ENCODE assay signal across 18 mouse cellular contexts in genomic region chr1:46965996-46966916, GRCm38 (mm10).
DNase-seq lines count a peak whose midpoint lies in the region; ATAC-seq and TF ChIP-seq lines count a peak whose summit lies in the region.
"Had no signal": no experiment of that assay in that cellular context is flagged by ENCODE, and none has a peak within 500 bp of the region (broad histone marks: within the 10 kb centered on the region; RNA-seq: fewer than 3 reads in every experiment).

No protein-coding gene starts in this region.

- 35% methylated on average over 5 of the region's 5 CpGs for WGBS in midbrain, embryonic 16.5 days

- no peak overlapping the region for H3K4me3 ChIP-seq in layer of hippocampus, adult 2 months
- no peak overlapping the region for H3K4me3 ChIP-seq in testis, adult 2 months (ENCODE audit: control insufficient read depth, low read depth, low read length)
- no peak overlapping the region for H3K4me3 ChIP-seq in midbrain, embryonic 16.5 days (ENCODE audit: low read depth, low read length)
- H3K4me3 ChIP-seq: embryonic facial prominence, embryonic 10.5 days; hindbrain, embryonic 12.5 days; neural tube, embryonic 15.5 days had no signal

- no peaks in the 10 kb centered on the region for H3K36me3 ChIP-seq in testis, adult 2 months (ENCODE audit: control insufficient read depth, insufficient read depth, low read length)
- no peaks in the 10 kb centered on the region for H3K36me3 ChIP-seq in midbrain, embryonic 16.5 days (ENCODE audit: control insufficient read depth, insufficient read depth, low read length)
- H3K36me3 ChIP-seq: embryonic facial prominence, embryonic 10.5 days; hindbrain, embryonic 12.5 days; neural tube, embryonic 15.5 days had no signal

- DNase-seq in layer of hippocampus, adult 2 months (ENCODE audit: low spot score in 2 of 2): peak in 1 of 2 experiments; percentile 38
- DNase-seq in layer of hippocampus, postnatal 25 days (ENCODE audit: extremely low spot score in 1 of 2, low spot score in 1 of 2): no peak
- DNase-seq in testis, postnatal 14 days (ENCODE audit: low spot score): no peak
- no peak for DNase-seq in adrenal gland, adult 2 months
- DNase-seq in spleen, adult 18-20 months: no peak
- DNase-seq: cerebellum, adult 11-12 months; heart, adult 18-20 months; kidney, postnatal 25 days; lung, postnatal 36 days; thymus, adult 2 months had no signal

- no peak for TF ChIP-seq CTCF in layer of hippocampus, adult 2 months (conservative IDR thresholded peaks at IDR 0.05)
- no peak for TF ChIP-seq CTCF in testis, adult 2 months (IDR thresholded peaks at IDR 0.05; ENCODE audit: control insufficient read depth, insufficient read depth, insufficient replicate concordance, low read depth, low read length)

- no peaks in the 10 kb centered on the region for H3K9me3 ChIP-seq in midbrain, embryonic 16.5 days (replicated peaks; ENCODE audit: control insufficient read depth, low read length, poor library complexity, severe bottlenecking)
- H3K9me3 ChIP-seq: embryonic facial prominence, embryonic 10.5 days; hindbrain, embryonic 12.5 days; neural tube, embryonic 15.5 days had no signal

- H3K9ac ChIP-seq in midbrain, embryonic 16.5 days (ENCODE audit: low read depth, low read length): no peak overlapping the region
- H3K9ac ChIP-seq: hindbrain, embryonic 12.5 days; liver, embryonic 14.5 days; neural tube, embryonic 15.5 days had no signal

- ATAC-seq in midbrain, embryonic 16.5 days: peak; percentile 71
- ATAC-seq: CD4-positive, CD25-positive, alpha-beta regulatory T cell, adult 4 months; intestine, postnatal 0 days had no signal

- no peak for TF ChIP-seq POLR2A in testis, adult 2 months (IDR thresholded peaks at IDR 0.05; ENCODE audit: control insufficient read depth, low read depth, low read length)

- no peaks in the 10 kb centered on the region for H3K27me3 ChIP-seq in testis, adult 2 months (ENCODE audit: control insufficient read depth, insufficient read depth, low read length)
- H3K27me3 ChIP-seq in midbrain, embryonic 16.5 days (ENCODE audit: control insufficient read depth, insufficient read depth, low read depth, low read length): no peaks in the 10 kb centered on the region
- H3K27me3 ChIP-seq: hindbrain, embryonic 12.5 days; neural tube, embryonic 15.5 days had no signal

- H3K4me2 ChIP-seq in midbrain, embryonic 16.5 days (ENCODE audit: low read length): no peak overlapping the region
- H3K4me2 ChIP-seq: hindbrain, embryonic 12.5 days; neural tube, embryonic 15.5 days had no signal

- peak overlapping the region; percentile 85 for H3K27ac ChIP-seq in layer of hippocampus, adult 2 months
- peak overlapping the region; percentile 17 for H3K27ac ChIP-seq in testis, adult 2 months (ENCODE audit: control insufficient read depth, insufficient read depth, low read depth, low read length)
- peak overlapping the region; percentile 52 for H3K27ac ChIP-seq in midbrain, embryonic 16.5 days (ENCODE audit: low read length)
- H3K27ac ChIP-seq: embryonic facial prominence, embryonic 10.5 days; hindbrain, embryonic 12.5 days; liver, embryonic 14.5 days; neural tube, embryonic 15.5 days had no signal

- no peaks in the 10 kb centered on the region for H3K4me1 ChIP-seq in testis, adult 2 months (ENCODE audit: control insufficient read depth, insufficient read depth, low read length)
- peaks cover 5% of the 10 kb centered on the region; the same call in 1 of the 2 replicates for H3K4me1 ChIP-seq in midbrain, embryonic 16.5 days (ENCODE audit: control insufficient read depth, insufficient read depth, low read length)
- H3K4me1 ChIP-seq: embryonic facial prominence, embryonic 10.5 days; hindbrain, embryonic 12.5 days; neural tube, embryonic 15.5 days had no signal

Comparison
In these comparisons a context has a peak if more than half of its experiments do, and no peak if none do; other contexts are left out.
1. H3K27ac ChIP-seq: peak in every context shown above with its lines; median percentile 85 in layer of hippocampus, adult 2 months; 52 in midbrain, embryonic 16.5 days; 17 in testis, adult 2 months.